Mouse (Mus musculus) heart, postnatal 10 days (tissue): ENCODE data around the gene Ccdc171. TPM values are rescaled to one million over a fixed set of nuclear protein-coding genes. Genes with fewer than 3 reads are reported as not detected.
"Not testable (repeated sequence)": the region's sequence is repeated elsewhere in the genome, so short reads cannot be mapped to it uniquely, and the experiment has no call there.

ENCODE experiments used
- DNase-seq, 2 experiments: peaks; one replicate each; pipeline ENCODE4 v3.0.0; 2021
- intact Hi-C: fragments of 180-260 bp; cut with DNase I; formaldehyde crosslinking; loops from one replicate; pipeline ENCODE4 v1.15.1; 2025
- total RNA-seq, 2 experiments: library from RNA; stranded (reverse); gene quantifications; 2 replicates each; pipeline ENCODE4 v1.2.3; 2021

Ccdc171 gene
- total RNA-seq: 1 to 10 TPM; 1.1 to 1.7 TPM

DNA sequence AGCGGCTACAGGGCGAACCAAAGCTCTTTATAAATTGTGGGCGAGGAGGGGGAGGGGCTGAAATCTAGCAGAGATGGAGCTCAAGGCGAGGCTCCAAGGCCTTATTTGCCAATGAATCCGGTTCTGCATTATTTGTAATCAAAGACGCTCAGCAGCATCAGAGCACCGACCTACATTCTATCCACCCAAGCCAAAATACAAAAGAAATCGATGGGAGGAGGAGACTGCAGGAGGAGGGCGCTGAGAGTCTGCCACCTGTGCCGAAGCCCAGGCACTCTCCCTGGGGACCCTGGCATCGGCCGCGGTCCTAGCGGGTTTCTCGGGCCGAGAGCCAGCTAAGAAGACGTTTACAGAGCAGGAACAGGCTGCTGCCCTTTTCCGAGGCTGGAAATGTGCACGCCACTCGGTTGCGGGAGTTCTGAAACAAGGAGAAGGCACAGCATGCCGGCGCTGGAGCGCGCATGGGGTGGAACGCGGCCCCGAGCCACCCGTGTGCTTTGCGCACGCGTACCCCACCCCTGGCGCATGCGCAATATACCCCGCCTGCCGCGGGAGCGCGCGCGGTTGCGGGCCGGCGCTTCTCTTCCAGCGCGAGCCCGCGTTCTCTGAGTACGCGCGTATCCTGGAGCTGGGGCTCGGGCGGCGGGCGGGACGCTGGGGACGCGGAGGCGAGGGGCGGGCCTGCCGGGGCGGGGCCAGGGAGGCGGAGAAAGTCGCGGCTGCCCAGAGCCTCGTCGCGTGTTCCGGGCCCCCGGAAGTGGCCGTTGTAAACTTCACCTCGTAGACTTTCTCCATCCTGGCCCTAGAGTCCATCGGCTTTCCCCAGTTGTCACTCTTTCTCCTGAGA, at the start of gene Ccdc171:
TSS of gene Ccdc171 (plus strand) at position 703 of the 847 bp plus-strand sequence.
- peak; percentile 96 to 97 for DNase-seq
- intact Hi-C loops: loop anchor here (2.0 to 10.0 kb wide), 3 partner anchors 38 to 108 kb away; partner anchors contain the start of genes Psip1 and Snapc3

DNA sequence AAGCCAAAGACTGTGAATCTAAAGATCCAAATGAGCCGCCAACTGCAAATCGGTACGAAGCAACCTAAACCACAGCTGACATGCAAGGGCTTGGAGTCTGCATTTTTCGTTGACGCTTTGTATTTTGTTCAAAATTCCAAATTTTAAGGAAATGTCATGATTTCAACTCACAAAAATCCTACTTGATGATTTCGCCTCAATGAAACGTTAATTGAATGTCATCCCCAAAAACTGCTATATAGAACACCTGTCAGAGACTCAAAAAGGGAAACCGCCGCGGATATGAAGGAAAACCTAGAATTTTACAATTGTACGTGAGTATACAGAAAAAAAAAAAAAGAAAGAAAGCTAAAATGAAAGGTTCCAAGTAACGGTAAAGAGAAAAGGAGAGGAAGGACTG, 40.1 kb upstream of the Ccdc171 start:
- DNase-seq: no peak
- intact Hi-C loops: loop anchor here (2.0 kb wide), 1 partner anchor 86 kb away; no protein-coding TSS in a partner anchor

DNA sequence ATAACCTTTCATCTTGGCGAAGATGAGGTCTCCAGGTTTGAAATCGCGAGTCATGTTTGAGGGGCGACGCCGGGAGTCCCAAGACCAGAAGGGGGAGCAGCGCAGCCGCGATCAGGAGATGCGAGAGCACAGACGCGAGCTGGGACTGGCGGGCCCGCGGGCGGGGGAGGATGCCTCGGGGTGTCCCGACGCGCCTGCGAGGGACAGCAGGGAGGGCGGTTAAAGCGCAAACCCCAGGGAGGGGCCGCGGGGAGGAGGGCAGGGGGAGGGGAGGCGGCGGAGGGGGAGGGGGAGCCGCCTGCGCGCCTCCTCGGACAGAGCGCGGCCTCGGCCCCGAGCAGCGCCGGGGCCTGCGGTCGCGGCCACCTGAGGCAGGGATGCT, 39.6 kb upstream of the Ccdc171 start:
- intact Hi-C loops: loop anchor here (2.0 kb wide), 2 partner anchors 39 to 85 kb away; partner anchors contain the start of gene Ccdc171
- peak; percentile 88 to 89 for DNase-seq

DNA sequence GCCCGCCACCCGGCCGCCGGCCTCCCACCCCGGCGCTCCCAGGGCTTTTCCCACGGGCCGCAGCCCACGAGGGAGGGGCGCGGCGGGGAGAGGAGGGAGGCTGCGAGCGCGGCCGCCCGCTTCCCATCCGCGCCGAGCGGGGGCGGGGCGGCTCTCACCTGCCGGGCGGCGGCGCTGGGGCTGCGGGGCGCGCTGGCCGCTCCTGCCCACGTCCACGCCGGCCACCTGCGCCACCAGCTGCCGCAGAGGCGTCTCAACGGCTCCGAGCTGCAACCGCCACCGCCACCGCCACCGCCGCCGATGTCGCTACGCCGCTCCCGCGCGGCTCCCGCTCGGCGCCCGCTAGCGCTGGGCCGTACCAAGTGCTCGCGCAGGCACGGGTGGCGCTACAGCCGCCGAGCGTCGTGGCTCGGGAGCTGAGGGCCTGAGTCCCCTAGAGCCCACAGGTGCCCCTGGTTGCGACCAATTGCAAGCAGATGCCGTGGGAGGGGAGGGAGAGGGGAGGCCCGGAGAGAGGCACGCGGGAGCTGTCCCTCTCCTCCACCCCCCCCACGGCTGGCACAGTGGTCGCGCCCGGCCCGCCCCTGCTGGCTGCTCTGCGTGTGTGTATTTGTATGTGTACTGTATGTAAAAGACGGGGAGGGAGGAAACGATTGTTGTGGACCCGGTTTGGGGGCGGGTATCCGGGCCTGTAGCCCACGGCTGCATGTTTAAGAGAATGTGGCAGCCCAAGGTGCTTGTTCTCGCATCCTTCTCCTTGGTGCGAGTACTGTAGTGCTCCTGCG, 39.0 kb upstream of the Ccdc171 start, which contains the start of gene Psip1:
TSS of gene Psip1 (minus strand) at position 343 of the 785 bp plus-strand sequence.
- intact Hi-C loops: loop anchor here (2.0 kb wide), 1 partner anchor 38 kb away; the partner anchor contains the start of gene Ccdc171

DNA sequence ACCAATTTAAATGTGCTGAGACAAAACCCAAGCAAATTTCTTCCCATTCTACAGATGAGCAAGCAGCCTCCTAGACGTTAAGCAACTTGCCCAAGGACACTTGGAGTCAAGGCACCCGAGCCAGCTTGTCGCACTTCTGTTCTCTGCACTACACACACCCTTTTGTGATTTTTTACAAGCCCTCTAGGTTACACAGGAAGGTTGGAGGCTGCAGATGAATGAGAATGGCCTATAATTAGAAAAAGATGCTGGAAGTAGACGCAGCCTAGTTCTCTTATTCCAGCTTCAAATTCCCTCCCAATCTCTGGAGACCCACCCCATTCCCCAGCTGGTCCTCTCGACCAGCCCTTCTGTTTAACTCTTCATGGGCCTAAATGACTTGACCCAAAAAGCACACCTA, 36.2 kb upstream of the Ccdc171 start:
- intact Hi-C loops: no loop called here

More for the DNA sequence above, 39.0 kb upstream of the Ccdc171 start, which contains the start of gene Psip1:
- DNase-seq: peak; percentile 89 to 92

DNA sequence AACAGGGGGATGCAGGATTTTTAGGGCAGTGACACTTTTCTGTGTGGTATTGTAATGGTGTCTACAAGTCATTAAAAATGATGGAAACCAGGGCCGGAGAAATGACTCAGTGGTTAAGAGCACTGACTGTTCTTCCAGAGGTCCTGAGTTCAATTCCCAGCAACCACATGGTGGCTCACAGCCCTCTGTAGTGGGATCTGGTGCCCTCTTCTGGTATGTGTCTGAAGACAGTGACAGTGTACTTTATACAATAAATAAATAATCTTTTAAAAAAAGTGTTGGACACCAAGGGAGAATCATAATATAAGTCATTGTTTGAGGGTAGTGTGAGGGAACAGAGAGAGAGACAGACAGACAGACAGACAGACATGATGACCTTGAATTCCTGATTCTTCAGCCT, 32.2 kb upstream of the Ccdc171 start:
- intact Hi-C loops: no loop called here

More for the DNA sequence above, 36.2 kb upstream of the Ccdc171 start:
- no peak for DNase-seq

DNA sequence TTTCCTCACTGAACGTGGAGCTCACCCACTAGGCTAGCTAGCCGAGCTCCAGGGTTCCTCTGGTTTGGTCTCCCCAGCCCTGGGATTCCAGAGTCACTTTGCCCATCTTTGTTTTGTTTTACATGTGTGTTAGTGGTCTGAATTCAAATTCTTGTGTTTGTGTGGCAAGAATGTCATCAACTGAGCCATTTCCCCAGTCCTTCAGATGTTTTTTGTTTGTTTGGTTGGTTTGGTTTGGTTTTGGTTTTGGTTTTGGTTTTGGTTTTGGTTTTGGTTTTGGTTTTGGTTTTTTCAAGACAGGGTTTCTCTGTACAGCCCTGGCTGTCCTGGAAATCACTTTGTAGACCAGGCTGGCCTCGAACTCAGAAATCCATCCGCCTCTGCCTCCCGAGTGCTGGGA, 28.3 kb upstream of the Ccdc171 start:
- intact Hi-C loops, DNase-seq: not testable (repeated sequence)

More for the DNA sequence above, 32.2 kb upstream of the Ccdc171 start:
- no peak for DNase-seq

DNA sequence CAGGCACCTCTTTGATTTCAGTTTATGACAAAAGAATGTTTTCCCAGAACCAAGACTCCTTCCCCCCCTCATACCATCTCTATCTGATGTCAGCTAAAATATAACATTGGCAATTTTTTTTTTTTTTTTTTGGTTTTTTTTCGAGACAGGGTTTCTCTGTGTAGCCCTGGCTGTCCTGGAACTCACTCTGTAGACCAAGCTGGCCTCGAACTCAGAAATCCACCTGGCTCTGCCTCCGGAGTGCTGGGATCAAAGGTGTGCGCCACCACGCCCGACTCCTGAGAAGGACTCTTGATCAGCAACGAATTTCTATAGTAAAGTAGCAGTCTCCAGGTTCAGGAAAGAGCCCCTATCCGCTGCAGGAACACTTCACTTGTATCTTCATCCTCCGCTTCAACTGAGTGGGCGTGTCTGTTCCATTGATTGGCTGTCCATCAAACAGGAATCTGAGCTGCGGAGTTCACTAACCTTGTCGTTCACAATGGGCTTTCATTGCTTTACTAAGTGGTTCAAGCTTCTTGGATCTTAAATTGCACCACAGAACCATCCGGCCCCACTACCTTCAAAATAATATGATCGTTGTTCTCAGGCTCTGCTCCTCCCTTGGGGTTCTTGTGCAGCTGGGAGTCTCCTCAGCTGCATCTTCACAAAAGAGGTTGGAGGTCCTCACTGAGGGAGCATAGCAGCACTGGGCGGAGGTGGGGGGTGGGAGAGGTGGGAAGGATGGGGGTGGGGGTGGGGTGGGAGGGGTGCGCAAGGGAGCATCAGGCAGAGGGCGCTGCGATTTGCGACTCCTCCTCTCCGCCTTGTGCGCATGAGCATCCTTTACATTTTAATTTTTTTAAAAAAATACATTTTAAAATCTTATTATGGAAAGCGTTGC, 24.9 kb upstream of the Ccdc171 start:
- no peak for DNase-seq
- intact Hi-C loops: no loop called here

DNA sequence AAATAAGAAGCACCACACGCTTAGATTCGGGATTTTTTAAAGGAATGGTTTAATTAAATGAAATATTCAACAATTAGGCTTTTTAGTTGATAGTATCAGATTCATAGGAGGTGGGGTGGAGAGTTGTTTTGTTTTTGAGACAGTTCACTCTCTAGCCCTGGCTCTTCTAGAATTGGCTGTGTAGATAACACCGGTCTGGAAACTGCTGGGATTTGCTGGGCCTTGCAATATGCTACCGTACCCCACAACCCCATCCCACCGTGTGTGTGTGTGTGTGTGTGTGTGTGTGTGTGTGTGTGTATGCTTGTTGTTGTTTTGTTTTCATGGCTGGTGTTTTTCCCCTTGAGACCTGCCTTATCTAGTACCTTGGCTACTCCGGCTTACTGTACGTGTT, 24.3 kb upstream of the Ccdc171 start:
- intact Hi-C loops: no loop called here
- DNase-seq: no peak

DNA sequence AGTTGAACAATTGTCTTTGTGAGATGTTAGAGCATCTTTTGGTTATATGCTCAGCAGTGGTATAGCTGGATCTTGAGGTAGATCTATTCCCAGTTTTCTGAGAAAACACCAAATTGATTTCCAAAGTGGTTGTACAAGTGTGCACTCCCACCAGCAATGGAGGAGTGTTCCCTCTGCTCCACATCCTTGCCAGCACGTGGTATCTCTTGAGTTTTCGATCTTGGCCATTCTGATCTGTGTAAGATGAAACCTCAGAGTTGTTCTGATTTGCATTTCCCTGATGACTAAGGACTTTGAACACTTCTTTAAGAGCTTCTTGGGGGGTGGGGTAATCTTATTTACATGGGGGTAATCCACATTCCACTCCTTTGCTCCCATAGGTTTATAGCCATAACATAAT, 15.7 kb upstream of the Ccdc171 start:
- intact Hi-C loops: no loop called here

DNA sequence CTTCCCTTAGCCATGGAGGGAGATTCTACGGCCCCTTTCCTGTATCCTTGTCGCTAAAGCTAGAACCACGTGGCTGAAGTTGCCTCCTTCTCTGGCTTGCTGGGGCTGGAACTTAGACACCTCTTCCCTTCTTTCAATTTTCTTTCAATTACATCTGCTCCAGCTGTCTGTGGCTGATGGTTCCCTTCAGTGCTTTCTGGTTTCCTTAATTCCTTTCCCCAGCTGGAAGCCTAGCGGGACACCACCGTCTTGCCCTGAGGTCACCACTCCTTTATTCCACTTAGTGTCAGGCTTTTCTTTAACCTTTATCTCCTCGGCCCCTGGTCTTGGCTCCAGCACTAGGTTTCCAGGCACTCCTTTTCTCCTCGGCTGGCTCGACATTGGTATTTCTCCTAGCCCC, 14.3 kb upstream of the Ccdc171 start:
- intact Hi-C loops: no loop called here
- no peak for DNase-seq

More for the DNA sequence above, 15.7 kb upstream of the Ccdc171 start:
- DNase-seq: no peak

DNA sequence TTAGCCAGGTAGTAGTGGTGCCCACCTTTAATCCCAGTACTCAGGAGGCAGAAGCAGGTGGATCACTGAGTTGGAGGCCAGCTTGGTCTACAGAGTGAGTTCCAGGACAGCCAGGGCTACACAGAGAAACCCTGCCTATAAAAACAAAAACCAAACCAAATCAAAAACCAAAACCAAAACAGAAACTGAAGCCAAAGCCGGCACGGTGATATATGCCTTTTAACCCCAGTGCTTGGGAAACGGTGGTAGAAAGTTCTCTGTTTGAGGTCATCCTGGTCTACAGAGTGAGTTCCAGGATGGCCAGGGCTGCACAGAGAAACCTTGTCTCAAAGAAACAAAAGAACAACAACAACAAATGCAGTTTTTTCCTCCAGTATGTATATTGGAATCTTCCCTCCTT, 13.1 kb upstream of the Ccdc171 start:
- intact Hi-C loops: no loop called here

DNA sequence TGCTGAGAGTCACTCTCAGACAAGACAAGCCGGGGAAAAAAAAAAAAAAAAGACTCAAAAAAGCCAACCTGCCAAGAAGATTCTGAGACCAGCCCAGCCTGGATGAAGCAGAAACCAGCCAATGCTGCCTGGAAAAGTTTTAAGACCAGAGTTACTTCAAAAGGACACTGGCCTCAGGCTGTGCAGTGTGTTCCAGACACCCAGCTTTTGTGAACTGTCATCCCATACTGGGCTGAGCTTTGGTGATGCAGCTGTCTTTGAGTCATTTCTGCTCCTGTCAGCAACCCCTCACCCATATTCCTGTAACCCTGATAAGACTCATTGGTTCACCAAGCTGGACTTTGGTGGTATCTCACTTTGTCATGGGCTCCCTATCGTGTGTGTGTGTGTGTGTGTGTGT, 12.7 kb upstream of the Ccdc171 start:
- DNase-seq: peak in 1 of 2 experiments; percentile 7
- intact Hi-C loops: no loop called here

More for the DNA sequence above, 13.1 kb upstream of the Ccdc171 start:
- DNase-seq: no peak

DNA sequence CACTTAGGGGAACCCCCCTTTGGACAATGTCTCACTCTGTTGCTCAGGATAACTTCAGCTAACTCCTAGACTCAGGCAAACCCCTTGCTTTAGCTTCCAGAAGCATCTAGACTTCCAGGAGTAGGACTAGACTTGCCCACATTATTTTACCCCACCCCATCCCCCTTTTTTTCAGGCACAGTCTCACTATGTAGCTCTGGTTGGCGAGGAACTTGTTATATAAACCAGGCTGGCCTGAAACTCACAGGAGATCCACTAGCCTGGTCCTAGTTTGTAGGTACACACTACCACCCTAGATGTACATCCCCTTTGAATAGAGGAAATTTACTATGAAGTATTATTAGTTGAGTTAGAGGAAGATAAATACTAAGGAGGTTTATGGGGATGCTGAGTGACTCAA, 11.2 kb upstream of the Ccdc171 start:
- DNase-seq: no peak
- intact Hi-C loops: no loop called here

DNA sequence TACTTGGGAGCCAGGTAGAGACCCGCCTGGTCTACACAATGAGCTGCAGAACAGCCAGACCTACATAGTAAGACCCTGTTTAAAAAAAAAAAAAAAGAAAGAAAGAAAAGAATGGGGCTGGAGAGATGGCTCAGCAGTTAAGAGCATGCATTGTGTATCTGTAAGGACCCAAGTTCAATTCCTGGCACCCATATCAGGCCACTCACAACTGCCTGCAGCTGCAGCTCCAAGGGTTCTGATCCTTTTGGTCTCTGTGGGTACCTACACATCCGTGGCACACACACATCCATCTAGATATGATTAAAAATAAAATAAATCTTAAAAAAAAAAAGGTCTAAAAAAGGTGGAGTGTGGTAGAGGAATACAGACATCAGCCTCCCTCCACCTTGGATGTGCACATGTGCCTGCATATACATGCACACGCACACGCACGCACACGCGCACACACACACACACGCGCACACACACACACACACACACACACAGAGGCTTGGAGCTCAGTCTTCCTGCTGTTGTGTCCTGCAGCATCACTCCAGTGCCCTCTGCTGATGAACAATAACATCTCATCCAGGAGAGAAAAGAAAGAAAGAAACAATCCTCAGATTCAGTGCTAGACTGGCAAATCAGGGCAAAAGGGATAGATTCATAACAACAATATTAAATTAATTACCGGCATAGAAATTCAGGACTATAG, 10.2 kb upstream of the Ccdc171 start:
- peak in 1 of 2 experiments; percentile 26 for DNase-seq
- intact Hi-C loops: no loop called here

DNA sequence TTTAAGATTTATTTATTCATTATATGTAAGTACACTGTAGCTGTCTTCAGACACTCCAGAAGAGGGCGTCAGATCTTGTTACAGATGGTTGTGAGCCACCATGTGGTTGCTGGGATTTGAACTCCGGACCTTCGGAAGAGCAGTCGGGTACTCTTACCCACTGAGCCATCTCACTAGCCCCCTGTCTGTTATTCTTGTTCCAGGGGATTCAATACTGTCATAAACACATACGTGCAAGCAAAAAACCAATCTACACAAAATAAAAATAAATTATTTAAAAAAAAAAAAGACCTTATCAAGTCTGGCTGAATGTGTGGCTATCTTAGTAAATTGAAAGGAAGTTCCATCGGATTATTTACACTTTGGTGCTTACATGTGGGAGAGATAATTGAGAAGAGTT, 9.2 kb upstream of the Ccdc171 start:
- intact Hi-C loops, DNase-seq: not testable (repeated sequence)

DNA sequence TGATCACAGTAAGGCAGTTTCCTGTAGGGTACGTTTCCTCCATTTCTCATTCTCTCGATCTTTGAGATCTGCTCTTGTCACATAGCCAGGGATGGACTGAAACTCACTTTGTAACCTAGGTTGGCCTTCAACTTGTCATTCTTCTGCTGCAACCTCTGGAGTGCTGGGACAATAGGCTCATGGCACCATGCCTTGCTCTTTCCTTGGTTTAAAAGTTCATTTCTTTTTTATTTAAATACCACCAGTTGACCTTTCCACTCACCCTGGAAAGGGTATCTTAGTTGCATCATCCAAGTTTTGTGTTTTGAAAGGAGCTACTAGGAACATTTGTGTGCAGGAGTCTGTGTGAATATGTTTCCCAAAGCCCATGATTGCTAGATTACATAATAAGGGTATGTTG, 6.2 kb upstream of the Ccdc171 start:
- DNase-seq: no peak
- intact Hi-C loops: no loop called here

DNA sequence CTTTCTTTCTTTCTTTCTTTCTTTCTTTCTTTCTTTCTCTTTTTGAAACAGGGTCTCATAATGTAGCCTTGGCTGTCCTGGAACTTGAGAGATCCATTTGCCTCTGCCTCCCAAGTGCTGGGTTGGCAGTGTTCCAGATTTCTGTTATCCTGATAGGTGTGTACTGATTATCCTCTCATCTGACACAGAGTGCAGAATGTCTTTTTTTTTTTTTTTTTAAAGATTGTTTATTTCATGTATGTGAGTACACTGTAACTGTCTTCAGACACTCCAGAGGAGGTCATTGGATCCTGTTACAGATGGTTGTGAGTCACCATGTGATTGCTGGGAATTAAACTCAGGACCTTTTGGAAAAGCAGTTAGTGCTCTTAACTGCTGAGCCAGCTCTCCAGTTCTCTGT, 5.5 kb upstream of the Ccdc171 start:
- DNase-seq: no peak
- intact Hi-C loops: loop anchor here (10.0 kb wide), 1 partner anchor 55 kb away; no protein-coding TSS in a partner anchor

DNA sequence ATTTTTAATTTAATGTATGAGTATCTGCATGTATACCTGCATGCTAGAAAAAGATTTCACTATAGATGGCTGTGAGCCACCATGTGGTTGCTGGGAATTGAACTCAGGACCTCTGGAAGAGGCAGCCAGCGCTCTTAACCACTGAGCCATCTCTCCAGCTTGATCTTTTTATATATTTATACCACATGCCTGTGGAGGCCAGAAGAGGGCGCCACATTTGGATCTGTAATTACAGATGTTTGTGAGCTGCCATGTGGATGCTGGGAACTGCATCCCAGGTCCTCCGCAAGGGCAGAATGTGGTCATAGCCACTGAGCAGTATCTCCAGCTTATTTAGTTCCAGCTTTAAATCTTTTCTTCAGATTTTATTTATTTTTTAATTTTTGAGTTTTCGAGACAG, 5.0 kb upstream of the Ccdc171 start:
- intact Hi-C loops: loop anchor here (10.0 kb wide), 1 partner anchor 54 kb away; no protein-coding TSS in a partner anchor
- no peak for DNase-seq
